Mouse (Mus musculus) limb, embryonic 11.5 days (tissue): Measurements from ENCODE around the gene Smad6. TPM values are rescaled to one million over a fixed set of nuclear protein-coding genes. Genes with fewer than 3 reads are reported as not detected.

ENCODE experiments used
- ATAC-seq: fragments of 200-750 bp; cut with Nextera tagmentation; 2 replicates; pipeline ENCODE4 v1.8.0; 2017; ENCODE audit warnings: low read depth; ENCODE audit not compliant: insufficient number of reproducible peaks, low FRiP score, low TSS enrichment
- DNase-seq: peaks from one replicate; pipeline ENCODE4 v3.0.0-alpha.2; 2015; ENCODE audit warnings: low spot score
- H3K27ac ChIP-seq: fragments of 300-500 bp; sonication (generic); replicated peaks from 2 replicates; pipeline ENCODE4 v1.5.1; 2014; ENCODE audit warnings: low read depth, mild to moderate bottlenecking, low read length
- H3K27me3 ChIP-seq: fragments of 300-500 bp; sonication (generic); 2 replicates; pipeline ENCODE4 v1.6.1; 2014; ENCODE audit warnings: mild to moderate bottlenecking, low read length, mixed read lengths; ENCODE audit not compliant: control insufficient read depth, insufficient read depth
- H3K36me3 ChIP-seq: fragments of 300-500 bp; sonication (generic); 2 replicates; pipeline ENCODE4 v1.6.1; 2014; ENCODE audit warnings: mild to moderate bottlenecking, low read length, moderate library complexity, mixed read lengths; ENCODE audit not compliant: control insufficient read depth, insufficient read depth
- H3K4me1 ChIP-seq: fragments of 300-500 bp; sonication (generic); 2 replicates; pipeline ENCODE4 v1.6.1; 2014; ENCODE audit warnings: low read length, mixed read lengths; ENCODE audit not compliant: control insufficient read depth, insufficient read depth
- H3K4me2 ChIP-seq: fragments of 300-500 bp; sonication (generic); 2 replicates; pipeline ENCODE4 v1.6.1; 2014; ENCODE audit warnings: low read depth, mild to moderate bottlenecking, moderate library complexity; ENCODE audit not compliant: severe bottlenecking
- H3K4me3 ChIP-seq: fragments of 300-500 bp; sonication (generic); 2 replicates; pipeline ENCODE4 v1.5.1; 2014; ENCODE audit warnings: low read depth, low read length
- H3K9ac ChIP-seq: fragments of 300-500 bp; sonication (generic); 2 replicates; pipeline ENCODE4 v1.6.1; 2014; ENCODE audit warnings: mild to moderate bottlenecking, low read length
- H3K9me3 ChIP-seq: fragments of 300-500 bp; sonication (generic); 2 replicates; pipeline ENCODE4 v1.6.1; 2016; ENCODE audit warnings: low read length; ENCODE audit not compliant: control insufficient read depth
- WGBS: fragments of 180-500 bp; shearing (Covaris S2); extraction: QIAGEN DNeasy Blood & Tissue Kit; methylation state at CpG from one replicate; pipeline ENCODE4 v1.1.7; 2014; 5-methylcytosine and 5-hydroxymethylcytosine counted together
- polyA plus RNA-seq: library from polyadenylated mRNA; unstranded; fragments of >200 nt; fragmentation: Nextera tagmentation; extraction: Ambion mirVana; gene quantifications from 2 replicates; pipeline ENCODE4 v1.2.1, GENCODE M21; 2014

The Smad6 gene
- polyA plus RNA-seq, 1 experiment from 2014 or later = 12.3 TPM

- DNase-seq (peak; percentile 68), ATAC-seq (0 out of 2 replicates have a peak, but pooled peaks have one; percentile 35)
- H3K27ac ChIP-seq = peak overlapping the region; percentile 94
- no peak overlapping the region for H3K4me3 ChIP-seq
- H3K27me3 ChIP-seq = no peaks in the 10 kb centered on the region
- 8% methylated on average over 15 of the region's 15 CpGs for WGBS
- H3K36me3 ChIP-seq = peaks cover 3% of the 10 kb centered on the region; the same call in 1 of the 2 replicates
- peak overlapping the region; percentile 49; the same call in 1 of the 2 replicates for H3K9ac ChIP-seq
- peaks cover 59% of the 10 kb centered on the region for H3K4me1 ChIP-seq
- H3K9me3 ChIP-seq = no peaks in the 10 kb centered on the region
- H3K4me2 ChIP-seq = peak overlapping the region; percentile 8; the same call in 1 of the 2 replicates
These were observed 63.4 kb downstream of the Smad6 start for GRCm38 (mm10) chr9:63958337-63959030.

- 50% methylated on average over 11 of the region's 11 CpGs for WGBS
- H3K27ac ChIP-seq = peak overlapping the region; percentile 94; the same call in 1 of the 2 replicates
- no peak for ATAC-seq
- no peaks in the 10 kb centered on the region for H3K27me3 ChIP-seq
- no peak overlapping the region for H3K4me2 ChIP-seq
- no peak for DNase-seq
- no peak overlapping the region for H3K9ac ChIP-seq
- peaks cover 3% of the 10 kb centered on the region for H3K36me3 ChIP-seq
- no peaks in the 10 kb centered on the region for H3K9me3 ChIP-seq
- H3K4me1 ChIP-seq = peaks cover 51% of the 10 kb centered on the region
- H3K4me3 ChIP-seq = no peak overlapping the region
These were observed 64.1 kb downstream of the Smad6 start for GRCm38 (mm10) chr9:63957647-63958185.

GRCm38 (mm10) chr9:63956052-63956451 lies 65.8 kb downstream of the Smad6 start:
- DNase-seq = peak; percentile 89

GRCm38 (mm10) chr9:63953691-63954090 lies 68.2 kb downstream of the Smad6 start:
- H3K27me3 ChIP-seq = no peaks in the 10 kb centered on the region
- DNase-seq (no peak), ATAC-seq (no peak)
- peaks cover 3% of the 10 kb centered on the region for H3K36me3 ChIP-seq
- H3K27ac ChIP-seq = no peak overlapping the region
- no peak overlapping the region for H3K4me2 ChIP-seq
- no peaks in the 10 kb centered on the region for H3K9me3 ChIP-seq
- WGBS = 72% methylated on average over 35 of the region's 35 CpGs
- H3K4me3 ChIP-seq = no peak overlapping the region
- H3K9ac ChIP-seq = no peak overlapping the region
- peaks cover 18% of the 10 kb centered on the region for H3K4me1 ChIP-seq

More at GRCm38 (mm10) chr9:63956052-63956451, 65.8 kb downstream of the Smad6 start:
- Histone ChIP-seq H3K9ac (no peak overlapping the region), H3K4me3 (no peak overlapping the region), H3K9me3 (no peaks in the 10 kb centered on the region), H3K27me3 (no peaks in the 10 kb centered on the region), H3K4me2 (no peak overlapping the region), H3K27ac (no peak overlapping the region), H3K4me1 (peaks cover 37% of the 10 kb centered on the region), H3K36me3 (peaks cover 3% of the 10 kb centered on the region)
- no peak for ATAC-seq
- 39% methylated on average over 9 of the region's 9 CpGs for WGBS

GRCm38 (mm10) chr9:63952591-63952990 lies 69.3 kb downstream of the Smad6 start:
- no peaks in the 10 kb centered on the region for H3K27me3 ChIP-seq
- peaks cover 3% of the 10 kb centered on the region for H3K36me3 ChIP-seq
- H3K9ac ChIP-seq = no peak overlapping the region
- H3K27ac ChIP-seq = no peak overlapping the region
- whole genome bisulfite sequencing = 92% methylated on average over 2 of the region's 2 CpGs
- no peak overlapping the region for H3K4me3 ChIP-seq
- ATAC-seq (no peak), DNase-seq (no peak)
- H3K4me1 ChIP-seq = 0 out of 2 replicates have a peak, but pooled peaks cover 10% of the 10 kb centered on the region
- no peaks in the 10 kb centered on the region for H3K9me3 ChIP-seq
- no peak overlapping the region for H3K4me2 ChIP-seq

- Histone ChIP-seq H3K27me3 (no peaks in the 10 kb centered on the region), H3K27ac (no peak overlapping the region), H3K4me2 (no peak overlapping the region), H3K9me3 (no peaks in the 10 kb centered on the region), H3K4me1 (0 out of 2 replicates have a peak, but pooled peaks cover 4% of the 10 kb centered on the region), H3K36me3 (peaks cover 3% of the 10 kb centered on the region), H3K4me3 (no peak overlapping the region), H3K9ac (no peak overlapping the region)
- no peak for ATAC-seq
- WGBS = 24% methylated on average over 4 of the region's 4 CpGs
- no peak for DNase-seq
These were observed 71.5 kb downstream of the Smad6 start for GRCm38 (mm10) chr9:63950357-63950756.

- Histone ChIP-seq H3K9me3 (no peaks in the 10 kb centered on the region), H3K9ac (no peak overlapping the region), H3K27me3 (no peaks in the 10 kb centered on the region), H3K4me1 (0 out of 2 replicates have a peak, but pooled peaks cover 4% of the 10 kb centered on the region), H3K36me3 (peaks cover 3% of the 10 kb centered on the region), H3K4me2 (no peak overlapping the region), H3K4me3 (no peak overlapping the region), H3K27ac (no peak overlapping the region)
- WGBS = 69% methylated on average over 4 of the region's 4 CpGs
- ATAC-seq (no peak), DNase-seq (no peak)
These were observed 72.5 kb downstream of the Smad6 start for GRCm38 (mm10) chr9:63949393-63949792.

- no peak for DNase-seq
- Histone ChIP-seq H3K36me3 (no peaks in the 10 kb centered on the region), H3K4me3 (no peak overlapping the region), H3K4me1 (peaks cover 5% of the 10 kb centered on the region), H3K9me3 (no peaks in the 10 kb centered on the region), H3K9ac (no peak overlapping the region), H3K4me2 (no peak overlapping the region), H3K27ac (no peak overlapping the region), H3K27me3 (no peaks in the 10 kb centered on the region)
- ATAC-seq = no peak
- WGBS = 55% methylated on average over 2 of the region's 2 CpGs
These were observed 79.3 kb downstream of the Smad6 start for GRCm38 (mm10) chr9:63942608-63942982.
